Mouse (Mus musculus): Measurements from ENCODE around the gene Spint1.

DNA sequence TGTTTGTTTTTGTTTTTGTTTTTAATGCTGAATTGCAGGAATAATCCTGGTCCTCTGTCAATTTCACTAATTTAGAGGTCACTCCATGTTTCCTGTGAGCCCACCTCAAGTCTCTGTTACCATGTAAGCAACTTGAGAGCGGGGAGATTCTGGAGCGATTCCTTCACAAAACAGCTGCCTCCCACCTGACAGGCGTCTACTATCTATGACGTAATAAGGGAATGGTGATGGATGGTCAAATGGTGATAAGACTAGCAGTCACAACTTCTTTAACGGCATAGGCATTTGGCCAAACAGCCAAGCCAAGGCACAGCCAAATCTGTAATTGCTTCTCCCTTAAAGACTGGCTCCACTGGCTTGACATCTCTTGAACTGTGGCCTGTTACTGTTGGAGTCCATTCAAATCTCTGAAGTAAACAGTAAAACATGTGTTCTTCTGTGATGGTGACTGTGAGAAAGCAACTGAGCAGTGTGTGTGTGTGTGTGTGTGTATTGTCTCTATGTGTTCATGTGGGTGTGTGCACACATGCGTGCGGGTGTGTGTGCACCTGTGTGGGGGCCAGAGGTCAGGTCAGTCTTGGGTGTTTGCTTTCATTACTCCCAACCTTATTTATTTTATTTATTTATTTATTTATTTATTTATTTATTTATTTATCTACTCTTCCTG lies 44.9 kb downstream of the Spint1 start:
- TF ChIP-seq CTCF (IDR thresholded peaks at IDR 0.05; ENCODE audit: control insufficient read depth, insufficient read depth, insufficient replicate concordance, low read depth, low read length) (no peak), POLR2A (IDR thresholded peaks at IDR 0.05; ENCODE audit: control insufficient read depth, low read depth, low read length) (no peak)
